Mouse (Mus musculus): ENCODE measurements around the gene Upf3a.
"Not testable (repeated sequence)": the region's sequence is repeated elsewhere in the genome, so short reads cannot be mapped to it uniquely, and the experiment has no call there.

Gene Upf3a

GRCm38 (mm10) chr8:13785250-13785763 is at the start of gene Upf3a:
Gene Upf3a (plus strand): TSS chr8:13785615.
- in situ Hi-C loops (cut with MseI, MboI) = no loop called here

- in situ Hi-C loops (cut with MseI, MboI) = loop anchor here in 1 of 2 experiments (25.0 kb wide), 1 partner anchor 178 kb away; the partner anchor contains the start of gene 1700029H14Rik
Measured at GRCm38 (mm10) chr8:13740323-13740770, 45.1 kb upstream of the Upf3a start.

GRCm38 (mm10) chr8:13740817-13741613 is 44.4 kb upstream of the Upf3a start:
- in situ Hi-C loops (cut with MseI, MboI) = loop anchor here in 1 of 2 experiments (25.0 kb wide), 1 partner anchor 179 kb away; the partner anchor contains the start of gene 1700029H14Rik

- in situ Hi-C loops (cut with MseI, MboI) = loop anchor here in 1 of 2 experiments (25.0 kb wide), 1 partner anchor 184 kb away; the partner anchor contains the start of gene 1700029H14Rik
Measured at GRCm38 (mm10) chr8:13746212-13746611, 39.2 kb upstream of the Upf3a start.

GRCm38 (mm10) chr8:13747626-13748025 is 37.8 kb upstream of the Upf3a start:
- in situ Hi-C loops (cut with MseI, MboI) = loop anchor here in 1 of 2 experiments (25.0 kb wide), 1 partner anchor 185 kb away; the partner anchor contains the start of gene 1700029H14Rik

- in situ Hi-C loops (cut with MseI, MboI) = loop anchor here in 1 of 2 experiments (5.0 kb wide), 1 partner anchor 201 kb away; no protein-coding TSS in a partner anchor
Measured at GRCm38 (mm10) chr8:13753680-13754079, 31.7 kb upstream of the Upf3a start.

GRCm38 (mm10) chr8:13756480-13756879 is 28.9 kb upstream of the Upf3a start:
- in situ Hi-C loops (cut with MseI, MboI) = no loop called here

GRCm38 (mm10) chr8:13756982-13757804 is 28.2 kb upstream of the Upf3a start, which contains the start of gene Cdc16:
Gene Cdc16 (plus strand): TSS chr8:13757676.
- in situ Hi-C loops (cut with MseI, MboI) = no loop called here

GRCm38 (mm10) chr8:13757805-13758727 is 27.3 kb upstream of the Upf3a start:
- in situ Hi-C loops (cut with MseI, MboI) = no loop called here

GRCm38 (mm10) chr8:13769206-13769605 is 16.2 kb upstream of the Upf3a start:
- in situ Hi-C loops (cut with MseI, MboI) = no loop called here

GRCm38 (mm10) chr8:13780536-13780935 is 4.9 kb upstream of the Upf3a start:
- in situ Hi-C loops (cut with MseI, MboI) = no loop called here

GRCm38 (mm10) chr8:13785764-13786299 is 417 bp downstream of the Upf3a start:
- in situ Hi-C loops (cut with MseI, MboI) = no loop called here

GRCm38 (mm10) chr8:13789606-13790005 is 4.2 kb downstream of the Upf3a start:
- in situ Hi-C loops (cut with MseI, MboI) = no loop called here

- in situ Hi-C loops (cut with MseI, MboI) = no loop called here
Measured at GRCm38 (mm10) chr8:13793097-13793745, 7.8 kb downstream of the Upf3a start.

- in situ Hi-C loops (cut with MseI, MboI) = no loop called here
Measured at GRCm38 (mm10) chr8:13793746-13794101, 8.3 kb downstream of the Upf3a start.

- in situ Hi-C loops (cut with MseI, MboI) = no loop called here
Measured at GRCm38 (mm10) chr8:13797676-13798075, 12.3 kb downstream of the Upf3a start.

GRCm38 (mm10) chr8:13799566-13799965 is 14.2 kb downstream of the Upf3a start:
- in situ Hi-C loops (cut with MseI, MboI) = no loop called here

GRCm38 (mm10) chr8:13828598-13829172 is 43.3 kb downstream of the Upf3a start:
- in situ Hi-C loops (cut with MseI, MboI) = no loop called here

GRCm38 (mm10) chr8:13838289-13838688 is 52.9 kb downstream of the Upf3a start, which contains the start of gene AF366264:
Gene AF366264 (minus strand): TSS chr8:13838389.
- in situ Hi-C loops (cut with MseI, MboI) = not testable (repeated sequence)
